Mouse (Mus musculus) heart, adult 11 months (tissue): Measurements from ENCODE around the gene Olfr916.

Experiments used
- DNase-seq: peaks from one replicate; pipeline ENCODE4 v3.0.0; 2022

Gene Olfr916

GRCm38 (mm10) chr9:38659775-38660174, at the start of gene Olfr916:
TSS of gene Olfr916 (minus strand) at chr9:38659875.
- no peak for DNase-seq

DNA sequence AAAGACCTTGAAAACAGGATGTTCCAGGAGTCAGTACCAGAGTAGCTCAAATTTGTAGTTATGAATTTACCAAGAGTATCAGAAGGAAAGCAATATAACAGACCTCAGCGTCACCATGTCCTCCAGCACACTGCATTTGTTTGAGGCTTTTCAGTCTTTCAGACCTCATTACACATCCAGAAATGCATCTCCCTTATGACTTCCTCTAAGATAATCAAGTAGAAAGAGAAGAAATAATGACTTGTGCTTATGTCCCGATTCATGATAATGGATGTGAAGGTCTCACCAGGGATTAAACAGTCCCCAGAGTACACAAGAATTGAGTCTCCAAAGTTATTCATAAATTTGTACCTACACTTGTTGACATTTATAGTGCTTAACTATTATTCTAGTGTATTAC, 14.8 kb upstream of the Olfr916 start, which contains the start of gene Olfr918:
TSS of gene Olfr918 (minus strand) at position 101 of the 400 bp plus-strand sequence.
- no peak for DNase-seq

- DNase-seq = no peak
Observed at GRCm38 (mm10) chr9:38672887-38673286, 13.2 kb upstream of the Olfr916 start.

DNA sequence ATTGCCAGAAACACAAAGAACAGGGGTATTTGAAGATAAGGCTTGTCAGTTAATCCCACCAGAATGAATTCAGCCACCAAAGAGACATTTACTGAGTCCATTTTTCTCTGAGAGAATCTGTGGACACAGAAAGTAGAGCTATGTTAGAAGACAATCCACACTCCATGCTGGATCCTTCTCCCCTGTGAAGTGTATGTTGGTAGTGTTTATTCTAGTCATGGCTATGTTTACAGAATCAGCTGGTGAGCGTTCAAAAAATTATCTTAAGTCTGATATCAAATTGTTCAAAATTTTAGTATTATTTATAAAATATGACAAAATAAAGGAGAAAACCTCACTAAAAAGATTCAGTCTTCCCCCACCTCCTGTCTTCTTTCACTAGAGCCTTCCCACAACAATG, 6.1 kb upstream of the Olfr916 start, which contains the start of gene Olfr917:
TSS of gene Olfr917 (minus strand) at position 101 of the 400 bp plus-strand sequence.
- DNase-seq = no peak

GRCm38 (mm10) chr9:38632406-38632805, 27.3 kb downstream of the Olfr916 start:
- DNase-seq = no peak
